Mouse (Mus musculus): ENCODE results near the gene Slu7. TPM values are rescaled to one million over a fixed set of nuclear protein-coding genes. Genes with fewer than 3 reads are reported as not detected.

Gene Slu7
- polyA plus RNA-seq, 1 experiment from 2014 or later, result 56.0 TPM

- WGBS, result 10% methylated on average over 5 of the region's 5 CpGs
- no peaks in the 10 kb centered on the region for H3K27me3 ChIP-seq (replicated peaks; ENCODE audit: insufficient read depth, low read length)
- no peaks in the 10 kb centered on the region for H3K36me3 ChIP-seq (ENCODE audit: insufficient read depth, low read length)
- DNase-seq (ENCODE audit: low spot score) (peak; percentile 82), ATAC-seq (peak; percentile 50)
- TF ChIP-seq EP300 (IDR thresholded peaks at IDR 0.05), result 0 out of 2 replicates have a peak, but pooled peaks have one; percentile 37
- no peak for TF ChIP-seq CTCF (IDR thresholded peaks at IDR 0.05)
- H3K4me1 ChIP-seq (ENCODE audit: insufficient read depth, low read depth, low read length), result peaks cover 6% of the 10 kb centered on the region; the same call in 1 of the 2 replicates
- no peak overlapping the region for H3K4me3 ChIP-seq (ENCODE audit: low read depth, low read length)
- H3K4me2 ChIP-seq (replicated peaks; ENCODE audit: low read depth, low read length), result no peak overlapping the region
- H3K9ac ChIP-seq (replicated peaks; ENCODE audit: low read depth), result no peak overlapping the region
- no peaks in the 10 kb centered on the region for H3K9me3 ChIP-seq (ENCODE audit: low read length)
- H3K27ac ChIP-seq (ENCODE audit: low read length), result peak overlapping the region; percentile 16; the same call in 1 of the 2 replicates
These were observed 36.6 kb downstream of the Slu7 start for GRCm38 (mm10) chr11:43470118-43470517.

- no peak overlapping the region for H3K9ac ChIP-seq (replicated peaks; ENCODE audit: low read depth)
- no peaks in the 10 kb centered on the region for H3K36me3 ChIP-seq (ENCODE audit: insufficient read depth, low read length)
- peaks cover 6% of the 10 kb centered on the region; the same call in 1 of the 2 replicates for H3K4me1 ChIP-seq (ENCODE audit: insufficient read depth, low read depth, low read length)
- H3K27ac ChIP-seq (ENCODE audit: low read length), result no peak overlapping the region; the same call in 1 of the 2 replicates
- WGBS, result 55% methylated on average over 6 of the region's 6 CpGs
- no peaks in the 10 kb centered on the region for H3K9me3 ChIP-seq (ENCODE audit: low read length)
- ATAC-seq (peak; percentile 32), DNase-seq (ENCODE audit: low spot score) (peak; percentile 32)
- H3K4me2 ChIP-seq (replicated peaks; ENCODE audit: low read depth, low read length), result no peak overlapping the region
- TF ChIP-seq EP300 (IDR thresholded peaks at IDR 0.05) (no peak), CTCF (IDR thresholded peaks at IDR 0.05) (no peak)
- no peaks in the 10 kb centered on the region for H3K27me3 ChIP-seq (replicated peaks; ENCODE audit: insufficient read depth, low read length)
- no peak overlapping the region for H3K4me3 ChIP-seq (ENCODE audit: low read depth, low read length)
These were observed 37.6 kb downstream of the Slu7 start for GRCm38 (mm10) chr11:43470881-43471820.

DNA sequence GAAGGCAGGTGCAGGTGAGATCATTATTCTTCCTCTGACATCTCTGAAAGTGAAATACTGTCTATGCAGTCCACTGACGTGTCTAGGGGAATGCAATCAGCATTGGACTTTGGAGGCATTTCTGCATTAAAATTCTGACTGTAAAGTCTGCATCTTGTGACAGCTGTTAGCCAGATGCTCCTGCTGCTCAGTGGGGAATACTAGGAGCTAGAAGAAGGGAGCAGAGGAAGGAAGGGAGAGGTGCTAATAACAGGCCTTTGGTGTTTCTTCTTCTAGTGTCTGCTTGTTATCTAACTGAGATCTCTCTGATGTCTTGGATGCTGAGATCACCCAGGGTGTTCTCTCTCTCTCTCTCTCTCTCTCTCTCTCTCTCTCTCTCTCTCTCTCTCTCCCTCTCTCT is 39.6 kb downstream of the Slu7 start:
- Histone ChIP-seq H3K4me1 (ENCODE audit: insufficient read depth, low read depth, low read length) (peaks cover 6% of the 10 kb centered on the region; the same call in 1 of the 2 replicates), H3K36me3 (ENCODE audit: insufficient read depth, low read length) (no peaks in the 10 kb centered on the region), H3K27me3 (replicated peaks; ENCODE audit: insufficient read depth, low read length) (no peaks in the 10 kb centered on the region), H3K9ac (replicated peaks; ENCODE audit: low read depth) (no peak overlapping the region), H3K27ac (ENCODE audit: low read length) (no peak overlapping the region), H3K4me3 (ENCODE audit: low read depth, low read length) (no peak overlapping the region), H3K4me2 (replicated peaks; ENCODE audit: low read depth, low read length) (no peak overlapping the region), H3K9me3 (ENCODE audit: low read length) (no peaks in the 10 kb centered on the region)
- DNase-seq (ENCODE audit: low spot score), result no peak
- 77% methylated on average over 1 of the region's 1 CpGs for WGBS
- no peak for ATAC-seq
- no peak for TF ChIP-seq CTCF (IDR thresholded peaks at IDR 0.05)
- TF ChIP-seq EP300 (IDR thresholded peaks at IDR 0.05), result no peak

DNA sequence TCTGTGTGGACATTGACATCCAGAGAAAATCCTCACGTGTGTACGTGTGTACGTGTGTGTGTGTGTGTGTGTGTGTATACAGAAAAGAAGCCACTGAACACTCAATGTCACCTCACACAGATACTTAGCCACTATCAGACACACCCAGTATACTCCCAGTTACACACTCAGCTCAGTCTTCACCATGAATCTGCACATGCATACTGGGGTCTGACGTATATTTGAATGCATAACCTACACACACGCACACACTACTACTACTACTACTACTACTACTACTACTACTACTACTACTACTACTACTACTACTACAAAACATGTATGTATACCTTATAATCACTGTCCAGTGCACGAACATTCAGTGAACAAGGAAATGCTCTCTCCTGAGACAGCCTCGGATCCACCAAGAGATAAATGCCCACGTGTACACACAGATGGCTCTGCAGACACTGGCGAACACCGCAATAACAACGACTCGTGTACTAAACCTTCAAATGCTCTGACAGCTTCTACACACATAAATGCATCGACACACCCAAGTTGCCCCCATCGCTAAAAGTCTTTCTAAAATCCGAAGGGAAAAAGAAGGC is 40.2 kb downstream of the Slu7 start:
- ATAC-seq, result no peak
- no peaks in the 10 kb centered on the region for H3K27me3 ChIP-seq (replicated peaks; ENCODE audit: insufficient read depth, low read length)
- peak overlapping the region; percentile 10; the same call in 1 of the 2 replicates for H3K4me3 ChIP-seq (ENCODE audit: low read depth, low read length)
- no peaks in the 10 kb centered on the region for H3K9me3 ChIP-seq (ENCODE audit: low read length)
- DNase-seq (ENCODE audit: low spot score), result no peak
- no peak overlapping the region for H3K9ac ChIP-seq (replicated peaks; ENCODE audit: low read depth)
- no peaks in the 10 kb centered on the region for H3K36me3 ChIP-seq (ENCODE audit: insufficient read depth, low read length)
- peaks cover 6% of the 10 kb centered on the region; the same call in 1 of the 2 replicates for H3K4me1 ChIP-seq (ENCODE audit: insufficient read depth, low read depth, low read length)
- TF ChIP-seq EP300 (IDR thresholded peaks at IDR 0.05), result no peak
- TF ChIP-seq CTCF (IDR thresholded peaks at IDR 0.05), result no peak
- H3K4me2 ChIP-seq (replicated peaks; ENCODE audit: low read depth, low read length), result peak overlapping the region; percentile 49
- 44% methylated on average over 15 of the region's 15 CpGs for WGBS
- no peak overlapping the region for H3K27ac ChIP-seq (ENCODE audit: low read length)

DNA sequence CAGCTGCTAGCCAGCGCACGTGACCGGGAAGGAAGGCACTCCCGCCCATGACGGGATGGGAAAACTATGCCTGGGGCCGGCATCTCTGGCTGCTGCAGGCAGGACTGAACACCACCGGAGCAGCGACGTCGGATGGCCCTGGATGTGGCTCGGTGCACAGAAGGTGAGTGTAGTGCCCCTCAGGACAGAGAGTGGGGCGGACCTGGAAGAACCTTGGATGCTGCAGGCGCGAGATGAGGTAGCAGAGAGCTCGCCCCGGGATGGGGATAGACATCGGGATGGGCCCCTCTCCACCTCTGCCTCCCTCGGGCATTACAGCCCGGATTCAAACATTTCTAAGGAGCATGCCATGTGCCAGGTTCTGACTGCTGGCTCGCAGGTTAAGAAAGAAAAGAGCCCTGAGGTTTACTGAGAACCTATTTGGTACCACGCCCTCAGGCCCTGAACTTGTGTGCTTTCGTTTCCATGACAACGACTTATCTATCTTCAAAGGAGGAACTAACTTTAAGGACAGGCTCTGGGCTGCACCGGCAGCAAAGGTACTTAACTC is 40.8 kb downstream of the Slu7 start, which contains the start of gene C1qtnf2:
Gene C1qtnf2 (plus strand): TSS at position 52 of the 550 bp plus-strand sequence.
- DNase-seq (ENCODE audit: low spot score) (peak; percentile 58), ATAC-seq (peak; percentile 70)
- Histone ChIP-seq H3K4me2 (replicated peaks; ENCODE audit: low read depth, low read length) (peak within 1 kb of the TSS; percentile 49), H3K27ac (ENCODE audit: low read length) (no peak within 1 kb of the TSS), H3K9me3 (ENCODE audit: low read length) (no peaks in the 10 kb centered on the region), H3K4me1 (ENCODE audit: insufficient read depth, low read depth, low read length) (peaks cover 6% of the 10 kb centered on the region; the same call in 1 of the 2 replicates), H3K9ac (replicated peaks; ENCODE audit: low read depth) (no peak within 1 kb of the TSS), H3K27me3 (replicated peaks; ENCODE audit: insufficient read depth, low read length) (no peaks in the 10 kb centered on the region), H3K36me3 (ENCODE audit: insufficient read depth, low read length) (no peaks in the 10 kb centered on the region), H3K4me3 (ENCODE audit: low read depth, low read length) (peak within 1 kb of the TSS; percentile 10; the same call in 1 of the 2 replicates)
- TF ChIP-seq EP300 (IDR thresholded peaks at IDR 0.05) (no peak), CTCF (IDR thresholded peaks at IDR 0.05) (no peak)
- WGBS, result 3% methylated on average over 24 of the region's 24 CpGs

GRCm38 (mm10) chr11:43479376-43479775 is 45.8 kb downstream of the Slu7 start:
- no peak overlapping the region for H3K4me3 ChIP-seq (ENCODE audit: low read depth, low read length)
- ATAC-seq (no peak), DNase-seq (ENCODE audit: low spot score) (no peak)
- H3K27ac ChIP-seq (ENCODE audit: low read length), result no peak overlapping the region
- H3K27me3 ChIP-seq (replicated peaks; ENCODE audit: insufficient read depth, low read length), result no peaks in the 10 kb centered on the region
- 86% methylated on average over 3 of the region's 3 CpGs for WGBS
- no peak overlapping the region for H3K9ac ChIP-seq (replicated peaks; ENCODE audit: low read depth)
- no peaks in the 10 kb centered on the region for H3K9me3 ChIP-seq (ENCODE audit: low read length)
- peaks cover 12% of the 10 kb centered on the region; the same call in 1 of the 2 replicates for H3K4me1 ChIP-seq (ENCODE audit: insufficient read depth, low read depth, low read length)
- no peak overlapping the region for H3K4me2 ChIP-seq (replicated peaks; ENCODE audit: low read depth, low read length)
- no peaks in the 10 kb centered on the region for H3K36me3 ChIP-seq (ENCODE audit: insufficient read depth, low read length)
- TF ChIP-seq EP300 (IDR thresholded peaks at IDR 0.05) (no peak), CTCF (IDR thresholded peaks at IDR 0.05) (no peak)
